Mouse (Mus musculus) megakaryocyte-erythroid progenitor cell, adult 5-6 weeks (primary cell): ENCODE measurements around the gene Ccl22. TPM values are rescaled to one million over a fixed set of nuclear protein-coding genes. Genes with fewer than 3 reads are reported as not detected.

ENCODE experiments used
- ATAC-seq: replicated peaks from 2 replicates; pipeline ENCODE4 v1.8.0; 2016; ENCODE audit warnings: mild to moderate bottlenecking, inconsistent platforms; ENCODE audit not compliant: severe bottlenecking, poor library complexity, low FRiP score, low TSS enrichment
- total RNA-seq, 2 experiments: library from RNA; stranded (forward) in 1 of 2; stranded (reverse) in 1 of 2; fragments of 200-1000, 215-1000 nt in 1 of 2; fragments of >200 nt in 1 of 2; fragmentation: Nextera tagmentation in 1 of 2; gene quantifications; 2 replicates each; pipeline ENCODE4 v1.2.3; 2014 to 2017

Gene Ccl22
- total RNA-seq (2014; fragmentation: Nextera tagmentation): not detected in 2 replicates
- total RNA-seq (2017): not detected in 2 replicates

GRCm38 (mm10) chr8:94745476-94746184, at the start of gene Ccl22:
Gene Ccl22, plus strand, starts transcription at chr8:94745590.
- no peak for ATAC-seq

GRCm38 (mm10) chr8:94695994-94696384, 49.4 kb upstream of the Ccl22 start, which contains the start of gene Pllp:
Gene Pllp, minus strand, starts transcription at chr8:94696278.
- no peak; the same call in 1 of the 2 replicates for ATAC-seq

DNA sequence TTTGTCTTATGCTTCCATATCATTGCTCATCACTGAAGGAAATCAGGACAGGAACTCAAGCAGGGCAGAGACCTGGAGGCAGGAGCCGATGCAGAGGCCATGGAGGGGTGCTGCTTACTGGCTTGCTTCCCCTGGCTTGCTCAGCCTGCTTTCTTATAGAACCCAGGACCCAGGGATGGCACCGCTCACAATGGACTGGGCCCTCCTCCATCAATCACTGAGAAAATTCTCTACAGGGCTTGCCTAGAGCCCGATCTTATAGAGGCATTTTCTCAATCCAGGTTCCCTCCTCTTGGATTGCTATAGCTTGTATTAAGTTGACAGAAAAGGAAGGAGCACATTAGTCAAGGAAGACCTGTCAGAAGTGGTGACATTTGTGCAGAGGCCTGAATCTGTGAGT, 48.8 kb upstream of the Ccl22 start:
- no peak for ATAC-seq

GRCm38 (mm10) chr8:94697956-94698355, 47.4 kb upstream of the Ccl22 start:
- no peak for ATAC-seq

DNA sequence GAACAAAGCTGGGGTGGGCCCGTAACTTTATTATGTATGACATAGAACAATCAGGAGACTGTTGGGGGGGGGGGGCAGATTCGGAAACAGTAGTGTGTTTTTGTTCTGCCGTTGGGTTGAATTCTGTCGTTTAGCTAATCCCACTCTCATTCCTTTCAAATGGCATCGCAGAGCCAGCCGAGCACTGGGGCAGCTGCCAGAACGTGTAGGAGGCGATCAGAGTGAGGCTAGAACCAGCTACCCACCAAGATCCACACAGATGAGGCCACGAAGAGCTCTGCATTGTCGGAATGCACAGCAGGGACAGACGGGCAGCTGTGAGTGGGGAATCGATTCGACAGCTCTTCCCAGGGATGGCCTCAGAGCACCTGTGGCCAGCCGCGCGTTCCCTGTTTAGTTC, 46.0 kb upstream of the Ccl22 start:
- no peak for ATAC-seq

DNA sequence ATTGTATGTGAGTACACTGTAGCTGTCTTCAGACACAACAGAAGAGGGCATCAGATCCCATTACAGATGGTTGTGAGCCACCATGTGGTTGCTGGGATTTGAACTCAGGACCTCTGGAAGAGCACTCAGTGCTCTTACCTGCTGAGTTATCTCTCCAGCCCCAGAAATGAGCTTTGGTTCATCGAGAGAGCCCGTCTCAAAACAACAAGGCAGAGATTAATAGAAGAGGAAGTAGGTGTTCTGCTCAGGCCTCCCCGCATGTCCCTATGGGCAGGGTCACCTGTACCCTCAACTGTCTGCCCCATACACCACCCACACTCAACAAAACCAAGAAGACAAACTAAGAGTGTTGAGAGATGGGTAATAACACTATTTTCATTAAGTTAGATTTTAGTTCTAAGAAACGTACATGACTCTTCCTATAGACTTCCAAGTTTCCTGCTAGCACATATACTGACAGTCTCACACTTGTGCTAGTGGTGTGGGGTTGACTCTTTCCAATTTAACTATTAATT, 44.9 kb upstream of the Ccl22 start:
- ATAC-seq: no peak

DNA sequence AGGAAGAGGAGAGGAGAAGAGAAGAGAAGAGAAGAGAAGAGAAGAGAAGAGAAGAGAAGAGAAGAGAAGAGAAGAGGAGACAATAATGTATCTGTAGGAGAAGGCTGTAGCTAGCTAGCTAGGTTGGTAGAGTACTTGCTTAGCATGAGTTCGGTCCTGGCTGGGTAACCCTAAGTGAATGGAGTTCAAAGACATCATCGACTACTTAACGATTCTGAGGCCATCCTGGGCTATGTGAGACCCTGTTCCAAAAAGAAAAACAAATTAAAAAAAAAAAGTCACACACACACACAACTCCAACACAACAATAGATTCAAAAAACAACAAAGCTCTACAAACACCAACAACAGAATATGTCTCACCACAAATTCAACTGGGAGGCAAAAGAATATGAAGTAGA, 43.2 kb upstream of the Ccl22 start:
- no peak for ATAC-seq

DNA sequence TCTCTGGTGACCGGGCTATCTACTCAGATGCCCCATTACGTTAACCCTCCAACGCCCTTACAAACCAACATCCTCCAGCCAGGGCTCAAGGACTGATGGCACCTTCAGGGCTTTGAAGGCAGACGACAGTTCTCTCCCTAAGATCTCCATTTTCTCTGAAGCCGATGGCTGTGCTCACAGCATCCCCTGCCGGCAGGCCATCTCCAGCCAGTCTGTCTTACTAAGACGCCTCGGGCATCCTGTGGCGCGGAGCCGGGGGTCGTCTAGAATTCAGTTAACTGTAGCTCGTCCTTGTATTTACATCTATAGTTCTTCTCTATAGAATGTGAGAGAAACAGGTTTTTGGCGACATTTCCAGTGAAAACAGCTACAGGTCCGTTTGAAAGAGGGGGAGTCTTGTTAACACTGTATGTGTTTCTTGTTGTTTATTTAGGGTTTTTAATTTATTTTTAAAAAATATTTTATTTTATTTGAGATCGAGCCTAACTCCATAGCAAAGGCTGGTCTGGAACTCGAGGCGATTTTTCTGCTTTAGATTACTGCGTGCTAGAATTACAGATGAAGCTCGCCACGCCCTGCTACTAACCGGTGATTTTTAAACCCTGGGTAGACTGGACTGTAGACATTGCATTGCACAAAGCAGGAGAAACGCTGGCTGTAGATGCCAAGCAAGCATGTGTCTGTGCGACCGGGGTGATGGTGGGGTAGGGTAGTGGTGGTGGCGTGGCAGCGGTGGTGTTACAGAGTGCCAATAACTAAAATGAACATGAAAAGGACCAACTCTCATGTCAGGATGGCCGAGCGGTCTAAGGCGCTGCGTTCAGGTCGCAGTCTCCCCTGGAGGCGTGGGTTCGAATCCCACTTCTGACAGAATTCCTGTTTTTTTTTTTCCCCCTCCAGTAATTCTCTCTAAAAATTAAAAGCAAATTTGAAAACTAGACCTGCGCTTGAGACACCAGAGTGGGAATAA, 42.3 kb upstream of the Ccl22 start:
- ATAC-seq: peak; percentile 80

DNA sequence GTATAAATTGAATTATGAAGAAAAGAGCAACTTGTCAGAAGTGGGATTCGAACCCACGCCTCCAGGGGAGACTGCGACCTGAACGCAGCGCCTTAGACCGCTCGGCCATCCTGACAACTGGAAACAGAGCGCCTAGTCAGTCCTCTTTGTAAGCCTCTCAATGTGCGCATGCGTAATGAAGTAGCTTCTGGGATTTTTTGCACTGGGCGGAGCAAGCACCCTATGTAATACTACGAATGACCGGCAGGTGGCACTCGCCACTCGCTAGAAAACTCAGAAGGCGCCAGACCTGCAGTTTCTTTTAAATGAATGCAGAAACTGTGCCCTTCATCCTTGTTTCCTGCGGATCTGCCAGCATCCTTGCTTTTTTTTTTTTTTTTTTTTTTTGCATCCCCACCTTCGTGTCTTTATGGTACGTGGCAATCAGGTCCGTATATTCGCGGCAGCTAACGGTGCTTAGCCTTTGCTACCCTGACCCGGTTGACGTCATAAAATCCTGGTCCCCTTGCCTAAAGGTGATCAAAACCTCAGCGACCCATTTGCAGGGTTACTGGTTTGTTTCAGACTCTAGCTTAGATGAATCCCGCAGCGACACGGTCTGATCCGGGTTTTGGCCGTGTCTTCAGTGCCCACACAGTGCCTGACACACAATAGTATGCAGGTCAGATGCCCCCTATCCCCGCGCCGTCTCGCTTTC, 41.3 kb upstream of the Ccl22 start:
- ATAC-seq: peak; percentile 52

DNA sequence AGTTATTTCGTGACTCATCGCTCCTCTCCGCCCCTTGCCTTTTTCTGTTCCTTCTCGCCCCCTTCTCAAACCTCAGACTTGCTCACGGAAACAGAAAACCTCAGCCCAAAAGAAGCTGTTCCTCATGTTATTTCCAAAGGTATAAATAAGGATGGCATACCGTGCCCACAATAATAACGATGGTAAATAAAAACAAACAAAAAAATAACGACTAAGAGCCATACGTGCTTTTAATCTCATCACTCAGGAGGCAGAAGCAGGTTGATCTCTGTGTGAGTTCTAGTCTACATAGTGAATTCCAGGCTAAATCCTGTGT, 40.8 kb upstream of the Ccl22 start:
- no peak for ATAC-seq

DNA sequence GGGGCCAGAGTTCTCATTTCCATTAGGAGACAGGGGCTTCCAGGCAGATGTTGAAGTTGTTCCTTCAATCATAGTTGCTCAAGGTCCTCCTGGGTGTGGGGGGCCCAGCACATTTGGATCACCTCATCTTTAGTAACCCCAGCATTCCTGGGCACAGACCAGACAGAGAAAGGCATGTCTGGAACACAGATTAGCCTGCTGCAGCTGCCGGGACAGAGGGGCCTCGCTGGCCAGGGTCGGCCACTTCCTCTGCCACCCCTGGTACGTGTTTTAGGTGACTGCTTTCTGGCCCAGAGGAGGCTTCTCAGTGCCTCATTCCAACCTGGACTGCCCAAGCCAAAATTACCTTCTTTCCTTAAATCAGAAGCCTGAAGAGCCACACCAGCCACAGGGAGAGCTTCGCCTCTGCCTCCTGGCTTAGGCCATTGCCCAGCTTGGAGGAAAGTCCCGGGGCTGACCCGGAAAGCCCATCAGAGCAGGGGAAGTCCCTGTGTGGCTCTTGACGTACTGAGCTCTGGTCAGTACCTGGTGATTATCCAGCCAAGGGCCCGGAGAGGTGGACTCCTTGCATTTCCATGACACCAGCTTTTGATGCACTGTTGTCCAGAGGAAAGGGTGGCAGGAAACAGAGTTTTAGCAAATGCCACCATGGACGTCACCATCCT, 39.7 kb upstream of the Ccl22 start:
- ATAC-seq: no peak

- no peak for ATAC-seq
Measured at GRCm38 (mm10) chr8:94706732-94707395, 38.5 kb upstream of the Ccl22 start.

- ATAC-seq: no peak
Measured at GRCm38 (mm10) chr8:94710336-94710735, 35.1 kb upstream of the Ccl22 start.

GRCm38 (mm10) chr8:94711160-94711718, 34.2 kb upstream of the Ccl22 start:
- no peak for ATAC-seq

DNA sequence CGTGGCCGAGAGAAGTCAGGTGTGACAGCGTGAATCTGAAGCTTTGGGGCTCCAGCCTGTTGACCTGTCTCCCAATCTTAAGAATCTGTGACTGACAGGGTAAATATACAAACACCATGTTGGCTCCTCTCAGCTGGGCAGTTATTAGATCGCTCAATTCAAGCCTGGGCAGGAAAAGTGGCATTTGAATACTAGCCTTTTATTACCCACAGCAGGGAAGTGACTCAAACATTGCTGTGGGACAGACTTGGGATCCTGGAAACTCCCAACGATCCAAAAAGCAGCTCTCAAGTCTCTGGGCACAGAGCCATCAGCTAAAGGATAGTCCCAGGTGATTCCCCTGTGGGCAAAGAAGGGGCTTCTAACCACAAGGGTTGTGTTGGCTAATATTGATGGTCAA, 30.8 kb upstream of the Ccl22 start:
- ATAC-seq: no peak

GRCm38 (mm10) chr8:94715871-94716270, 29.5 kb upstream of the Ccl22 start:
- no peak for ATAC-seq

GRCm38 (mm10) chr8:94716841-94717240, 28.5 kb upstream of the Ccl22 start:
- no peak for ATAC-seq

- ATAC-seq: no peak
Measured at GRCm38 (mm10) chr8:94725998-94726397, 19.4 kb upstream of the Ccl22 start.

DNA sequence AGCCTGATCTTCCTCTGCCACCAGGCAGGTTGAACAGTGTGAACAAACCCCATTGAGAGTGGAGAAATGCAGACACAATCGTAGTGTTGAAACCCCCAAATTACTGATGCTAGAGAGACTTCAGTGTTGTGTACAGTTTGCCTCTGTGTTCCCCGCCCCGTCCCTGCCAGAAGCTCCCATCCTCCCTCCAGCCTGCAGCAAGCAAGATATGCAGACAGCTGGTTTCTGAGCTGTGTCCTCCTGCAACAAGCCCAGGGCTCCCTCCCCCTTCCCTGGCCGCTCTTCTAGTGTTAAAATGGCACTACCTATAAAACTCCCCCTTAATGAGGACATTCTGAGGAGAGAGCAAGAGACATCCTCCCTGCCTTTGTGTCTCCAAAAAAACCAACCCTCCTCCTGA, 16.1 kb upstream of the Ccl22 start:
- no peak for ATAC-seq
